Mouse (Mus musculus): ENCODE results near the gene Spaca4.
A peak's percentile ranks its signal among the peaks of the same experiment; 100 is the strongest.

The Spaca4 gene

DNA sequence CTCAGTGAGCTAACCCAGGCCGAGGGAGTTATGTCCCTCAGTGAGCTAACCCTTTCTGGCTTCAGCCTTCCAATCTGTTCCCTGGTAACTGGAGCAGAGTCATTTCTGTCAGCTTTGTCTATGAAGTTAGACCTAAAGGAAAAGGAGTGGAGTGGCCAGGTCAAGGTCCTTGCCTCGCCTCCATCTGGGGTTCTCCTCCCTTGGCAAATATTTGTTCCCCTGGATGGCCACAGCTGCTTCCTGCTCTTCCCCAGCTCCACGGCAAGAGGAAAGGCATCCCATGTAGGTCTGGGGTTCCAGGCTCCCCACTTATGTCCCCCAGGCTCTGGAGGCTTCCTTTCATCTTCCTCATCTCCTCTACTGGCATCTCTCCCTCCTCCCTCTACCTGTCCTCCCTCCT lies 2.0 kb upstream of the Spaca4 start:
- no peak for DNase-seq (ENCODE audit: low read depth, low spot score)

GRCm38 (mm10) chr7:45726419-45726818 lies 806 bp upstream of the Spaca4 start:
- DNase-seq (ENCODE audit: low read depth, low spot score), result no peak

DNA sequence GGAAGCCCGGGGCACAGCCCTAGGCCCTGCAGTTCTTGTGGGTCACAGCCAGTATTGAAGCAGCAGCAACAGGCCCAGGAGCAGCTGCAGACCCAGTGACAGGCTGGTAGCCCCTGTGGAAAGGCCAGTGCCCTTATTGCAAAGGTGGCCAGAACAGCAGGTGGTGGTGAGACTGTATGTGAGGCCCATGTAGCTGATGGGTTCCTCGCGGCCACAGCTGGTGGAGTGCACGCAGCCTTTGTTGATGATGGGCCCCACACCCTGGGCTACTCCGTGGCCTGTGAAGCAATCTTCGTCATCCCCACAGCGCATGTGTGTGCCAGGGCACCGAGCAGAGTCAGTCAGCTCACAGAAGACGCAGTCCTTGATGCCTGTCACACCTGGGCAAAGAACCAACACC lies 462 bp downstream of the Spaca4 start:
- no peak for DNase-seq (ENCODE audit: low read depth, low spot score)

DNA sequence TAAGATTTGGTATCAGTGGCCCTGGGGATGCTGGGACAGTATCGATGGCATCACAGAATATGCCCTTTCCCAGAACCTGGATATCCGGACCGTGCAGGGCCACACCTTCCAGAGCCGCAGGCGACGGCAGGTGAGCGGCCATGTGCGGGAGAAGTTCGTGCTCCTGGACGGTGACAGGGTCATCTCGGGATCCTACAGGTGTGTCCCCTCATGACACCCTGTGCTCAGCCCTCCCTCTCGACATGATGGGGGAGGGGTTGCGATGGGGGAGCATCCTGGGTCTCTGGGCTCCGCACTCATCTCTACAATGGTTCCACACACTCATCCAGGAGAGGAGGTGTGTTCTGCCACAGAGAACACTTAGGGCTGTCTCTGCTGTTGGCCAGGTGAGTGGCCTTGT lies 1.8 kb downstream of the Spaca4 start:
- no peak for DNase-seq (ENCODE audit: low read depth, low spot score)

- DNase-seq (ENCODE audit: low read depth, low spot score), result no peak
Measured at GRCm38 (mm10) chr7:45723301-45723700, 2.3 kb downstream of the Spaca4 start.

GRCm38 (mm10) chr7:45722348-45722713 lies 3.3 kb downstream of the Spaca4 start:
- no peak for DNase-seq (ENCODE audit: low read depth, low spot score)

- no peak for DNase-seq (ENCODE audit: low read depth, low spot score)
Measured at GRCm38 (mm10) chr7:45721642-45722347, 3.8 kb downstream of the Spaca4 start.

DNA sequence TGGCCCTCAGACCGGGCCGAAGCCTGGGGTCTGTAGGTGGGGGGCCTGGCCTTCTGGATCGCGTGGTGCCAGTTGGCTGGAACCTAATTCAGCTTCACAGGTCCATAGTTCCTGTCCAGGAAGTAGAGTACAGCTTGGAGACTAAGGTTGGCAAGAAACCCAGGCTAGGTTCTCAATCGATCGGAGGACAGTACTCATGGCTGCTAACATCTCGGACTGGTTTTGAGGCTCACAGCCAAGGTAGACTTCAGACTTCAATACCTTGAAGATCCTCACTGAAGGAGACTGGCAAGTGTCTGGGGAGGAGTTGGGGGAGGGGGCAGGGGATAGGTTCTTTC lies 4.4 kb downstream of the Spaca4 start:
- no peak for DNase-seq (ENCODE audit: low read depth, low spot score)

DNA sequence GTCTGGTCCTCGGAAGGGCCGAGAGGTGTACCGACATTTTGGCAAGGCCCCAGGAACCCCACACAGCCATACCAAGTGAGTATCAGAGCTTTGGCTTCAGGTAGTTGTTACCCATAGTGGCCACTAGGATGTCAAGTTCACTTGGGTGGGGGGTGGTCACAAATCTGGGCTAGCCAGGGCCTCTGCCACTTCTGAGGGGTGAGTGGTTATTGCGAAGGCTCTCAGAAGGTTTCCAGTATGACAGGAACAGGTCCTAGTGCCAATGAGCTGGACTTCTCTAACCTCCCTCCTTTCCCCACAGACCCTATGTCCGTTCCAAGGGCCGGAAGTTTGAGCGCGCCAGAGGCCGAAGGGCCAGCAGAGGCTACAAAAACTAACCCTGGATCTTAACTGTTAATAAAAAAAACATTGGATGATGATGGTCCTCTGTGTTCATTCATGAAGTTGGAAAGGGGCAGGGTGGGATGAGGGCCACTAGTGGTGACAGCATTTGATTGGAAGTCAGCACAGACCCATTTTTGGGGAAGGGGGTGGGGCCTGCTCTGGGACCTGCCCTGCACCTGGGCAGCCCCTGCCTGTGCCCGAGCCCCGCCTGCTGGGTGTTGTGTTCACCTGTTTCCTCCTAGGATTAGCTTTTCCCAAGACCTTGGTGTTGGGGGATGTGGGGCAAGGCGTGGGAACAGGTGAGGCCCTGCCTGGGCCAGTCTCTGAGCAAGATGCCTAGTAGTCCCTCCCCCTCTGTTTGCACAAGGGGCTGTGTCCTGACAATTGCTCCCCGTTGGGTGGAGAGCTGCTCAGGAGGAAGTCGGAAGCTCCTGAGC lies 5.0 kb downstream of the Spaca4 start, which contains the start of gene Fam83e:
Gene Fam83e, plus strand, starts transcription at position 800 of the 821 bp plus-strand sequence.
- DNase-seq (ENCODE audit: low read depth, low spot score), result peak; percentile 86

DNA sequence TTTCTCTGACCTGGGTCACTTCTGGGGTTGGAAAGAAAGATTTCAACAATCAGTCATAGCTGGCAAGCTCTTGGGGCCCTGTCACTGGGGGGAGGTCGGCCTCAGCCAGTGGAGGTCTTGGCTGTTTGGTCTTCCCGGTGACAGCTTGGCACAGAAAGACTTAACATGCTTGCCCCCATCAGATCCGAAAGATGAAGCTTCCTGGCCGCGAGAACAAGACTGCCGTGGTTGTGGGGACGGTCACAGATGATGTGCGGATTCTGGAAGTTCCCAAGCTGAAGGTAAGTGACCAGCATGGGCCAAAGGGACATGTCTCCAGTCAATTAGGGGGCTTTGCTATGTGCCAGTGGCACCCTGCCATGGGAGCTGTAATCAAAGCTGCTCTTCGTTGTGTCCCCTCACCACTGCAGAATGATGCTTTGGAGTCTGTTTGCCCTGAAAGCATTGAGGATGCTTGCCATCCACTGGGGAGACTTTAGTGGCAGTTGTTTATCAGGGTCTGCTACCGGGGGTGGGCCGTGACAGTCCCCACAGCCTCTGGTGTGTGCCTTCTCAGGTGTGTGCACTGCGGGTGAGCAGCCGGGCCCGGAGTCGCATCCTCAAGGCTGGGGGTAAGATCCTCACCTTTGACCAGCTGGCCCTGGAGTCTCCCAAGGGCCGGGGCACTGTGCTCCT lies 5.7 kb downstream of the Spaca4 start:
- no peak for DNase-seq (ENCODE audit: low read depth, low spot score)

DNA sequence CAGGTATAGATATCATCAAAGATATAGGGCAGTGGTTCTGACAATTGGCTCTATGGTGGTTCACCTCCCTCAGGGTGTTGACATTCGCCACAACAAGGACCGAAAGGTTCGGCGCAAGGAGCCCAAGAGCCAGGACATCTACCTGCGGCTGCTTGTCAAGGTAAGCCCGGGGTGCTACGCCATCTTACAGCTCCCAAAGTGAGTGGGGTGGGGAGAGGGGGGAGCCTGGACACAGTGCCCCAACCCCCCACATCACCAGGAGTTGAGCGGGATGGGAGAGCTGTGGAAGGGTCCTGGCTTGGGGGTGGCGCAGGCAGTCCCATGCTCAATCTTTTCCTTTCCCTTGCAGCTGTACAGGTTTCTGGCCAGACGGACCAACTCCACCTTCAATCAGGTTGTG lies 6.4 kb downstream of the Spaca4 start:
- DNase-seq (ENCODE audit: low read depth, low spot score), result no peak

DNA sequence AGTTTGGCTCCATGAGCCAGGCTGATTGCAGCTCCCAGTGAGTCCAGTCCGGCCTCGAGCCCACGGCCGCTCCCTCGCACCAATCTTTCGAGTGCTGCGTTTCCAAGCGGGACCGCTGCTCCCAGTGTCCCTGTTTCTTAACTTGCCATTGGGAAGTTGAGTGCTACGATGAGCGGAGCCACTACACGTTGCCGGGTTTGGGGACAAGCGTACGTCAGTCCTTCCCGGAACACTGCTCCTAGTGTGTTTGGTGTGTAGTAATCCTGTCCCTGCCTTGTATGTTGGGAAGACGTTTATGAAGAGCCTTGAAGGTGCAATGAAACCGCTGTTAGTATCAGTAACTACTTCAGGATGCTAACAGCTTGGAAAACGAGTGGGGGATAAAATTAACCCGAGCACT lies 7.3 kb downstream of the Spaca4 start:
- no peak for DNase-seq (ENCODE audit: low read depth, low spot score)

DNA sequence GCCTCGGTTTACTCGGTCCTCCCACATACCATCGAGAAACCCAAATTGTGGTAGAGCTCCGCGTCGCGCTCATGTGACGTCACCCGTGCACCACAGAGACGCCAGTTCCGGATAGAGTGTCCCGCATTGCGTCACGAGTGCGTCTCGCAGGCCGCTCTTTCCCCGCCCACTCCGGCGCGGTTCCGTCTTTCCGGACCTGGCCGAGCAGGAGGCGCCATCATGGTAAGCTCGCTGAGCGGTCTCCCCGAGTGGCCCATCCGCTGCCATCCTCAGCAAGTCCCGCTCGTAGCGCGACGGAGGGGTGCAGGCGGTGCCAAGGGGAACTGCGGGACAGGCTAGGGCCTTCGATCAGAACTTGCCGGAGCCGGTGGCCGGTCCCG lies 7.7 kb downstream of the Spaca4 start, which contains the start of gene Sphk2:
Gene Sphk2, minus strand, starts transcription at position 85 of the 380 bp plus-strand sequence.
- peak; percentile 99 for DNase-seq (ENCODE audit: low read depth, low spot score)

GRCm38 (mm10) chr7:45716952-45717917 lies 8.4 kb downstream of the Spaca4 start:
- DNase-seq (ENCODE audit: low read depth, low spot score), result no peak

DNA sequence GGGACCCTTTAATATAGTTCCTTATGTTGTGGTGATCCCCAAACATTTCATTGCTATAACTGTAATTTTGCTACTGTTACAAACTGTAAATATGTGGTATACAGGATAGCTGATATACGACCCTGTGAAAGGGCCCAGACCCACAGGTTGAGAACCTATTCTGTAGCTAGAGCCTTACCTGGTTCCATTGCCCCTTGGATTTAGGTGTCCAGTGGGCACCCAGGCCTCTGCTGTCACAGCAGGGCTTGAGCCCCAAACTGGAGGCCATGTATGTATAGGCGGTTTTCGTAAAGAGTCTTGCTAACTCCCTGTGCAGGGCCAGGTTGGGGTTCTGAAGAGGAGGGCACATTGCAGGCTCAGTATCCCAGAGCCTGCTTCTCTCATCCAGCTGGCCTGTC lies 9.2 kb downstream of the Spaca4 start:
- no peak for DNase-seq (ENCODE audit: low read depth, low spot score)

DNA sequence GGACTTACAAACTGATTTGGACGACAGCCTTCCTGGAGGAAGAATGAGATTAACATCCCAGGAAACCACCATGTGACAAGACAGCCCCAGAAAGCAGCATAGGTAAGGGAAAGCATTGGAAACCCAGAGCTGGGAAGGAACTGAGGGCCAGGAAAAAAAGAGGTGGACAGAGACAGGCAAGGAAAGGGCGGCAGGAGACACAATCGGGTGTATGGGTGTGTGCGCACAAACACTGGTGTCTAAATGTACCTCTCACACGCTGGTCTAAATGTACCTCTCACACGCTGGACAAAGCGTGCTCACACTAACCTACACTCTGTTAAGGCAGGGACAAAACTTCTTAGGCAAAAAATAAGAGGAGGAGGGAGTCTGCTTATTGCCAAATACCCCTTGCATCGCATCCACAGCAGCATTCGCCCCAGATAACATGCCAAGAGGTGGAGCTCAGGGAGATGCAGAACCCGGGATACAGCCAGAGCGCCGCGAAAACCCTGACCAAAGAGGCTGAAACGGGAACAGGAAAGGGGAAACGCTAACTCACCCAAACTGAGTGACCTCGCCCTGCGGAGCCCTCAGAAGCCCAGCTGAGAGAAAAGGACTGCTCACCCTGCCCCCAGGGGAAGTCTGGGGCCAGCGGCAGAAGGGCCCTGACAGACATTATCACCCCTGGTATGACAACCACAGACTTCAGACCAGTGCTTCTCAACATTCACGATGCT lies 9.7 kb downstream of the Spaca4 start:
- DNase-seq (ENCODE audit: low read depth, low spot score), result no peak

- DNase-seq (ENCODE audit: low read depth, low spot score), result peak; percentile 98
Measured at GRCm38 (mm10) chr7:45715090-45715708, 10.4 kb downstream of the Spaca4 start, which contains the start of gene Rpl18. Gene Rpl18, plus strand, starts transcription at chr7:45715457.

DNA sequence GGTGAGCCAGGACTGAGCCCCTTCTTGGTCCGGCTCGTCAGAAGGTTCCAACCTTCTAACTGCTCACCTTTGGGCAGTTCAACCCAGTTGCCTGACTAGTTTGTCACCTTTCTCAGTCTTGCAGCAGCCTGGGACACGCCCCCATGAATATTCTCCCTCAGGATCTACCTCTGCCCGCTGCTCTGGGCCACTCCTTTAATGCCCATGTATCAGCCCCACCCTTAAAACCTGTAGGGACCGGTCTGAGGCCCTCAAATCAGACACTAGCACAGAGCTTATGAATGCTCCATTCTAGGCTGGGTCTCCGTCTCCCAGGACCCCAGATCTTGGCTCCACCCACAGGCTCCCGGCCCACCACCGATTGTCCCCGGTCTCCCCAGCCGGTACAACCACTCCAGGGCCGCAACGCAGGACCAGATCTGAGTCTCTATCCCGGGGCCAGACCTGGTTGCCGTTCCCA lies 11.0 kb downstream of the Spaca4 start:
- DNase-seq (ENCODE audit: low read depth, low spot score), result peak; percentile 91

DNA sequence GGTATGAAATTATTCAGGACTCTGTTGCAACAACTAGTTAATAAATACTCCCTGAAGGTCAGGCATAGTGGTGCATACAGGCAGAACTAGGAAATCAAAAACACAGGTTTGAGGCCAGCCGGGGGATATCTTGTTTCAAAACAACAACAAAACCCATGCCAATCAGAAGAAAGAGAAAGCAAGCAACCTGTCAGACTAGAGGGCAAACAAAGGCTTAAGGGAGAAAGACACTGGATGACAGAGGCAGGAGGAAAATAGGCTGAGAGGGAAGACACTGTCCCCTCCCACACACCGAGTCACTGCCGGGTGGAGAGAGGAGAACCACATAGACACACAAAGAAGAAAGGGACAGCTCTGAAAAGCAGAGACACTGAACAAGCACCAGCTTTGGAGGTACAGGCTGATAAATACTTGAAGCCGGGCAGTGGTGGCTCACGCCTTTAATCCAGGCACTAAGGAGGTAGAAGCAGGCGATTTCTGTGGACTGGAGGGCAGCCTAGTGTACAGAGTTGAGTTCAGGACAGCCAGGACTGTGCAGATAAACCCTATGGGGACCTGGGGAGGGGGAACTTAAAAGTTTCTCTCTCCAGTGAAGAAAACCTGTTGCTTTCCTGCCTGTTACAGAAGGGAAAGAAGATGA lies 11.6 kb downstream of the Spaca4 start:
- DNase-seq (ENCODE audit: low read depth, low spot score), result no peak

DNA sequence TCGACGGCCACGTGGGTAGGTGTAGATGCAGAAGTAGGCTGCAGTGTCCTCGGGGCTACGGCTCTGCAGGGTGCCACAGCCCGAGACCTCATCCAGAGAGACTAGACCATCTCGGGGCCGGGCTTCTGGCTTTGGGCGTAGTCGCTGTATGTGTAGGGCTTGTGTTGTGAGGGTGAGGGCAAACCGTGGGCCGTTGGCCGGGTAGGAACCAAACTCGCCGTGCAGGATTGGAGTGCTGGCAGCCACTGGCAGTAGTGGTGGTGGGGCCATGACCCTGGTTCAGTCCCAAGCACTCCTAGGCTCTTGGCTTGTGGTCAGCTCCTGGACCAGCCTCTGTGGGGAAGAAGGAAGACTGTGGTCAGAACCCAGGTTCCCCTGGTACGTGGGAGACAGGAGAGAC lies 12.2 kb downstream of the Spaca4 start:
- no peak for DNase-seq (ENCODE audit: low read depth, low spot score)

Data from ES-CJ7 (cell line).